Mouse (Mus musculus): ENCODE data around the gene Hnf4a.

DNA sequence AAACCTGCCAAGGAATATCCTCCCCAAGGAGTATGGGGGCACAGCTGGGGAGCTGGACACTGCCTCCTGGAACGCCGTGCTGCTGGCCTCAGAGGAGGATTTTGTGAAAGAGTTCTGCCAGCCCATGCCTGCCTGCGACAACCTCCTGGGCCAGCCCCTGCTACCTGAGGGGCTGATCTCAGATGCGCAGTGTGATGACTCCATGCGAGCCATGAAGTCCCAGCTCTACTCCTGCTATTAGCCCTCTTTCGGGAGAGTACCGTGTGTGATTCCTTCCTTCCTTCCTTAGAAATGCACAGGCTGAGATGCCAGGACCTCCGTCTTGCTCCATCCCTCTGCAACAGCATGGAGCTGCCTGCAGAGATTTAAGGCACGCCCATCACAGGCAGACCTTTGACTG, 108.8 kb downstream of the Hnf4a start:
- TF ChIP-seq POLR2A (IDR thresholded peaks at IDR 0.05; ENCODE audit: control insufficient read depth in 1 of 2, insufficient read depth in 1 of 2, low read depth in 1 of 2, low read length in 2 of 2, poor library complexity in 1 of 2) (no peak), MAZ (IDR thresholded peaks at IDR 0.05; ENCODE audit: low read depth, low read length) (no peak), CTCF (IDR thresholded peaks at IDR 0.05 in 2 of 3, conservative IDR thresholded peaks at IDR 0.05 in 1 of 3; ENCODE audit: control insufficient read depth in 1 of 3, insufficient read depth in 1 of 3, low read depth in 2 of 3, low read length in 3 of 3, poor library complexity in 1 of 3, severe bottlenecking in 1 of 3) (no peak), UBTF (IDR thresholded peaks at IDR 0.05; ENCODE audit: borderline replicate concordance, insufficient read depth, low read depth, low read length) (no peak), MYC (IDR thresholded peaks at IDR 0.05; ENCODE audit: low read depth, low read length) (no peak), ZNF384 (IDR thresholded peaks at IDR 0.05; ENCODE audit: low read depth, low read length) (no peak), EP300 (IDR thresholded peaks at IDR 0.05; ENCODE audit: low read depth in 1 of 2, low read length in 2 of 2) (no peak), NRF1 (IDR thresholded peaks at IDR 0.05; ENCODE audit: insufficient read depth, low read depth, low read length, poor library complexity, severe bottlenecking) (no peak), POLR2AphosphoS2 (IDR thresholded peaks at IDR 0.05; ENCODE audit: low read length) (no peak), GATA1 (IDR thresholded peaks at IDR 0.05; ENCODE audit: low read depth, low read length) (no peak), ELF1 (IDR thresholded peaks at IDR 0.05; ENCODE audit: low read depth, low read length) (no peak)

Data from MEL (cell line).